Comparison of ENCODE assay signal across 9 mouse cellular contexts in the genomic region with DNA sequence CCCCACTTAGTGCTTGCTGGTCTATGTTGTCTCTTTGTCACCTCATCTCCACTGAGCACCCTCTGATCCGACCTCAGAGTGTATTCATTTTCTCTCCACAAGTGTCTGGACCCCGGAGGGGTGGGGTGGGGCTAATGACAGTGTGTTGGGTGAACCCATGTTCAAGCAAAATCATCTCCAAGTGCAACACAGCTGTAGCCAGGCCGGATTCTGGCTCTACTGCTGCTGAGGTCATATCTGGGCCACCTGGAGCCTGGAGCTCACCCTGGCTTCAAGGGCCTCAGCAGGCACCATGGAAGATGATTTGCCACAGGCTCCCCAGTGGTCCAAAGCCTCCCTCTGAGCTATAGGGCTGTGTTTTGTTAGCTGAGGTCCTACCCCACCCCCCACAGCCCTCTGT. TPM values are rescaled to one million over a fixed set of nuclear protein-coding genes. Genes with fewer than 3 reads are reported as not detected.
DNase-seq lines count a peak whose midpoint lies in the region; ATAC-seq and TF ChIP-seq lines count a peak whose summit lies in the region.
"Had no signal": no experiment of that assay in that cellular context is flagged by ENCODE, and none has a peak within 500 bp of the region (broad histone marks: within the 10 kb centered on the region; RNA-seq: fewer than 3 reads in every experiment).

No protein-coding gene starts in this region.

- no peak for TF ChIP-seq POLR2A in cerebellum, adult 2 months (IDR thresholded peaks at IDR 0.05; ENCODE audit: borderline replicate concordance, insufficient read depth, low read length)

- peak overlapping the region; percentile 10; the same call in 1 of the 2 replicates for H3K27ac ChIP-seq in cerebellum, adult 2 months (ENCODE audit: insufficient read depth, low read length)
- H3K27ac ChIP-seq in limb, embryonic 12.5 days, result peak overlapping the region; percentile 47; the same call in 1 of the 2 replicates
- no peak overlapping the region for H3K27ac ChIP-seq in limb, embryonic 10.5 days
- peak overlapping the region; percentile 73 for H3K27ac ChIP-seq in heart, embryonic 15.5 days
- H3K27ac ChIP-seq in macrophage, result peak overlapping the region; percentile 99

- peaks cover 74% of the 10 kb centered on the region for H3K36me3 ChIP-seq in limb, embryonic 12.5 days
- peaks cover 72% of the 10 kb centered on the region for H3K36me3 ChIP-seq in limb, embryonic 10.5 days
- H3K36me3 ChIP-seq in heart, embryonic 15.5 days, result no peaks in the 10 kb centered on the region; the same call in 1 of the 2 replicates
- H3K36me3 ChIP-seq in macrophage (ENCODE audit: inconsistent target), result peaks cover 30% of the 10 kb centered on the region; the same call in 1 of the 2 replicates

- H3K27me3 ChIP-seq in cerebellum, adult 2 months (ENCODE audit: control insufficient read depth, insufficient read depth, low read length), result no peaks in the 10 kb centered on the region
- H3K27me3 ChIP-seq in limb, embryonic 12.5 days, result no peaks in the 10 kb centered on the region
- H3K27me3 ChIP-seq in limb, embryonic 10.5 days (ENCODE audit: low read depth, poor library complexity, severe bottlenecking), result no peaks in the 10 kb centered on the region
- no peaks in the 10 kb centered on the region for H3K27me3 ChIP-seq in heart, embryonic 15.5 days

- DNase-seq in cerebellum, adult 2 months, result no peak
- DNase-seq in cerebellum, adult 8-10 months, result no peak
- no peak for DNase-seq in limb, embryonic 10.5 days (ENCODE audit: low spot score)
- DNase-seq in testis, postnatal 10 days (ENCODE audit: low spot score), result no peak
- no peak for DNase-seq in urinary bladder, postnatal 10 days (ENCODE audit: low spot score)
- DNase-seq: retina, postnatal 1 day had no signal

- H3K9ac ChIP-seq in limb, embryonic 12.5 days (replicated peaks), result no peak overlapping the region
- peak overlapping the region; percentile 15; the same call in 1 of the 2 replicates for H3K9ac ChIP-seq in heart, embryonic 15.5 days

- WGBS in cerebellum, adult 2 months, result 34% methylated on average over 3 of the region's 3 CpGs
- 51% methylated on average over 3 of the region's 3 CpGs for WGBS in limb, embryonic 12.5 days
- 42% methylated on average over 3 of the region's 3 CpGs for WGBS in limb, embryonic 10.5 days
- WGBS in heart, embryonic 15.5 days, result 40% methylated on average over 3 of the region's 3 CpGs
- 85% methylated on average over 3 of the region's 3 CpGs for WGBS in macrophage (ENCODE audit: missing documents)

- no peak overlapping the region for H3K4me3 ChIP-seq in cerebellum, adult 2 months (replicated peaks; ENCODE audit: insufficient read depth, low read depth, low read length)
- H3K4me3 ChIP-seq in limb, embryonic 12.5 days (replicated peaks), result no peak overlapping the region
- no peak overlapping the region for H3K4me3 ChIP-seq in limb, embryonic 10.5 days
- no peak overlapping the region for H3K4me3 ChIP-seq in heart, embryonic 15.5 days
- no peak overlapping the region for H3K4me3 ChIP-seq in macrophage (ENCODE audit: inconsistent target)

- no peak for ATAC-seq in limb, embryonic 12.5 days (ENCODE audit: insufficient number of reproducible peaks, insufficient read depth, low FRiP score, low TSS enrichment, low read depth)
- no peak for ATAC-seq in heart, embryonic 15.5 days (replicated peaks; ENCODE audit: insufficient number of reproducible peaks, insufficient read depth, low FRiP score, low read depth)

- H3K4me1 ChIP-seq in cerebellum, adult 2 months (ENCODE audit: control insufficient read depth, insufficient read depth, low read length), result peaks cover 88% of the 10 kb centered on the region
- H3K4me1 ChIP-seq in limb, embryonic 12.5 days (replicated peaks), result peaks cover 85% of the 10 kb centered on the region
- H3K4me1 ChIP-seq in limb, embryonic 10.5 days, result peaks cover 73% of the 10 kb centered on the region
- peaks cover 98% of the 10 kb centered on the region for H3K4me1 ChIP-seq in heart, embryonic 15.5 days (replicated peaks)

- H3K9me3 ChIP-seq in limb, embryonic 12.5 days, result no peaks in the 10 kb centered on the region
- H3K9me3 ChIP-seq in limb, embryonic 10.5 days (replicated peaks), result no peaks in the 10 kb centered on the region
- H3K9me3 ChIP-seq in heart, embryonic 15.5 days (replicated peaks), result no peaks in the 10 kb centered on the region

- no peak for TF ChIP-seq CTCF in cerebellum, adult 2 months (IDR thresholded peaks at IDR 0.05; ENCODE audit: borderline replicate concordance, insufficient read depth, low read depth, low read length)

- peaks cover 100% of the 10 kb centered on the region for H3K79me2 ChIP-seq in macrophage (ENCODE audit: inconsistent target)

- no peak overlapping the region for H3K4me2 ChIP-seq in limb, embryonic 12.5 days
- H3K4me2 ChIP-seq in heart, embryonic 15.5 days, result no peak overlapping the region

RNA-seq across cellular contexts. Expression of a gene that starts 52.6 kb away (rescaled TPM):
- 63.7 and 72.5 TPM in 2 replicates for polyA plus RNA-seq in cerebellum, adult 2 months (2012; rRNA removed)
- polyA plus RNA-seq in limb, embryonic 12.5 days (2016; fragmentation: Nextera tagmentation; extraction: Ambion mirVana), result 53.4 and 57.1 TPM in 2 replicates
- 43.8 and 55.5 TPM in 2 replicates for polyA plus RNA-seq in limb, embryonic 10.5 days (2016; fragmentation: Nextera tagmentation; extraction: Ambion mirVana)
- 22.1 and 26.2 TPM in 2 replicates for polyA plus RNA-seq in heart, embryonic 15.5 days (2015; fragmentation: Nextera tagmentation; extraction: Ambion mirVana)
- 100 to 1,000 TPM; 201 to 426 (median 339) TPM for total RNA-seq in macrophage (2018; cell fraction: chromatin; rRNA removed)
- 100 to 1,000 TPM; 130 to 224 (median 189) TPM for total RNA-seq in macrophage (2018; cell fraction: cytosol; rRNA removed)
- 100 to 1,000 TPM; 176 to 364 (median 261) TPM for total RNA-seq in macrophage (2018; cell fraction: nucleus; rRNA removed)
- 74.5 to 135 TPM (median 101 TPM) in 3 replicates for polyA plus RNA-seq in macrophage (2018)
